Mouse (Mus musculus): ENCODE measurements around the gene Hoxa6. TPM values are rescaled to one million over a fixed set of nuclear protein-coding genes. Genes with fewer than 3 reads are reported as not detected.
A peak's percentile ranks its signal among the peaks of the same experiment; 100 is the strongest.

Gene Hoxa6
- polyA plus RNA-seq, 1 experiment from 2014 or later: 2.8 TPM

DNA sequence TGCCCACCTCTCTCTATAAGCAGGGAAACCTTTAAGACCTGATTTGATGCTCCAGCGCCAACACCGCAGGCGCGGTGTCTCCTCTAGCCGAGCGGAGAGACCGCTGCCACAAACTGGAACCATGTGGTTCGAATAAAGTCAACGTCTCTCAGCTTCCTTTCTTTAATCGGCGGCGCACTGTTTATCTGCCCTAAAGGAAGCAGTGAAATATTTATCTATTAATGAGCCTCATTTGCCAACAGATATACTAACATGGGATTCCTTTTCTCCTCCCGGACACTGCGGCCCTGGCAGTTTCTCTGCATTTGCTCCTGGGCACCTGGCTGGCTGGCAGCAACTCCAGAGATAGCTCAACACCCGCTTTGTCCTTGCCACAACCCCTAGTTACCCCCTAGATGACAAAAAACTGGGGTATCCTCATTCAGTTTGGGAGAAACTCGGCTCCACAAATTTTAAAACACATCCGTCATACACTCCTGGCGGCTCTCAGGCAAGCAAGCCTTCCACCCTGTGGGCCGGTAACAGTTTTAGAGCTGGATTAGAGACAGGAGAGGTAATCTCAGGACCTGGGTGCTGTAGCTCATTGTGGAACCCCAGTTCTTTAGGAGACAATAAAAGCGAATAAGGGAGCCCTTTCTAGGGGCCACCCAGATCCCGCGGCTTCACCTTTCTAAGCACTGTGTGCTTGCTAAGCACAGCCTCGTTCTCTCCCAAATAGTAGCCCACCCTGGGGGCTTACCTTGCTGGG, 9.5 kb upstream of the Hoxa6 start:
- Histone ChIP-seq H3K27ac (peak overlapping the region; percentile 96), H3K9ac (ENCODE audit: low read depth, low read length) (peak overlapping the region; percentile 91), H3K9me3 (replicated peaks; ENCODE audit: low read length) (no peaks in the 10 kb centered on the region), H3K36me3 (ENCODE audit: insufficient read depth, low read length) (no peaks in the 10 kb centered on the region), H3K4me2 (ENCODE audit: low read length) (peak overlapping the region; percentile 89), H3K4me1 (replicated peaks; ENCODE audit: insufficient read depth, low read length) (peaks cover 50% of the 10 kb centered on the region), H3K4me3 (replicated peaks; ENCODE audit: low read depth, low read length) (peak overlapping the region; percentile 62), H3K27me3 (ENCODE audit: insufficient read depth, low read length) (no peaks in the 10 kb centered on the region)
- 17% methylated on average over 23 of the region's 23 CpGs for WGBS
- TF ChIP-seq CTCF (IDR thresholded peaks at IDR 0.05; ENCODE audit: low read depth): no peak
- no peak for ATAC-seq (replicated peaks; ENCODE audit: low FRiP score, low read depth)
- peak; percentile 64 for DNase-seq (ENCODE audit: low spot score)

DNA sequence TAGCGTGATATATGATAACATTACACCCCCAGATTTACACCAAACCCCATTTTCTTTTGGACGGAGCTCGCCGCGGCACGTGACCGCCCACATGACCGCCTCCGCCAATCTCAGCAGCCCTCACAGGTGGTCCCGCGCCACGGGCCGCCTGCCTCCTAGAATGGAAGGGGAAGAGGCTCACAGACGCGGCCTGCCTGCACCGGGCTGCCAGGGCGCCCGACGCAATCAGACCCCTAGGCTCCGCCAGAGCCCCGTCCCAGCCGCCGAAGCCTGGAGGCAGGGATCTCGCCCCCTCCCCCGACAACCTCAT, 8.9 kb upstream of the Hoxa6 start:
- H3K9ac ChIP-seq (ENCODE audit: low read depth, low read length): peak overlapping the region; percentile 91
- H3K9me3 ChIP-seq (replicated peaks; ENCODE audit: low read length): no peaks in the 10 kb centered on the region
- H3K4me1 ChIP-seq (replicated peaks; ENCODE audit: insufficient read depth, low read length): peaks cover 50% of the 10 kb centered on the region
- H3K27ac ChIP-seq: peak overlapping the region; percentile 96
- ATAC-seq (replicated peaks; ENCODE audit: low FRiP score, low read depth) (peak; percentile 81), DNase-seq (ENCODE audit: low spot score) (peak; percentile 98)
- H3K36me3 ChIP-seq (ENCODE audit: insufficient read depth, low read length): no peaks in the 10 kb centered on the region
- no peak for TF ChIP-seq CTCF (IDR thresholded peaks at IDR 0.05; ENCODE audit: low read depth)
- peak overlapping the region; percentile 89 for H3K4me2 ChIP-seq (ENCODE audit: low read length)
- peak overlapping the region; percentile 62 for H3K4me3 ChIP-seq (replicated peaks; ENCODE audit: low read depth, low read length)
- WGBS: 1% methylated on average over 25 of the region's 25 CpGs
- H3K27me3 ChIP-seq (ENCODE audit: insufficient read depth, low read length): no peaks in the 10 kb centered on the region

DNA sequence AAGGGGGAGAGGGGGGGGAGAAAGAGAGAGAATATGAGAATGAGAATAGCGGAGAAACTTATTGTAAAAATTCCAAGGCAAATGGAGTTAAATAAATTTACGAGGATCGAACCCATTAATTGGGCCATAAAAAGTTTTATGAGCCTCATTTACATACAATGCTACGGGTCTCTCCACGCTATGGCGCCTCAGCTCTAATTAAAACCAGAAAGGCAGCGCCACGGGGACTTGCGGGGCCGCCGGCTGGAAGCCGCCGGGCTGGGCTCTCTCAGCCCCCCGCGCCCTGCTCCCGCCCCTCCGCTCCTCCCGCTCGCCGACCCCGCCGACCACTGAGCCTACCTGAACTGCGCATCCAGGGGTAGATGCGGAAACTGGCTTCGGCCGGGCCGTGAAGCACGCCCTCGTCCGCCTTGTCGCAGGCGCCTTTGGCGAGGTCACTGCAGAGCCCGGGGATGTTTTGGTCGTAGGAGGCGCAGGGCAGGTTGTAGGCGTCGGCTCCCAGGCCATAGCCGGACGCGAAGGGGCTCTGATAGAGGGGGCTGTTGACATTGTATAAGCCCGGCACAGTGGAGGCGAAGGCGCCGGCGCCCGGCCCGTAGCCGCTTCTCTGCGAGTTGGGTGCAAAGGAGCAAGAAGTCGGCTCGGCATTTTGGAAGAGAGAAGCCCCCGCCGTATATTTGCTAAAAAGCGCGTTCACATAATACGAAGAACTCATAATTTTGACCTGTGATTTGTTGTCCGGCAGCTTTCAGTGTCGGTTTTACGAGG, 8.4 kb upstream of the Hoxa6 start:
- peak overlapping the region; percentile 96 for H3K27ac ChIP-seq
- H3K9me3 ChIP-seq (replicated peaks; ENCODE audit: low read length): no peaks in the 10 kb centered on the region
- no peak for TF ChIP-seq CTCF (IDR thresholded peaks at IDR 0.05; ENCODE audit: low read depth)
- DNase-seq (ENCODE audit: low spot score): no peak
- peaks cover 50% of the 10 kb centered on the region for H3K4me1 ChIP-seq (replicated peaks; ENCODE audit: insufficient read depth, low read length)
- H3K4me3 ChIP-seq (replicated peaks; ENCODE audit: low read depth, low read length): peak overlapping the region; percentile 62
- peak overlapping the region; percentile 91 for H3K9ac ChIP-seq (ENCODE audit: low read depth, low read length)
- under 1% methylated on average over 54 of the region's 60 CpGs for WGBS
- ATAC-seq (replicated peaks; ENCODE audit: low FRiP score, low read depth): peak; percentile 31; the same call in 1 of the 2 replicates
- no peaks in the 10 kb centered on the region for H3K36me3 ChIP-seq (ENCODE audit: insufficient read depth, low read length)
- peak overlapping the region; percentile 89 for H3K4me2 ChIP-seq (ENCODE audit: low read length)
- H3K27me3 ChIP-seq (ENCODE audit: insufficient read depth, low read length): no peaks in the 10 kb centered on the region

DNA sequence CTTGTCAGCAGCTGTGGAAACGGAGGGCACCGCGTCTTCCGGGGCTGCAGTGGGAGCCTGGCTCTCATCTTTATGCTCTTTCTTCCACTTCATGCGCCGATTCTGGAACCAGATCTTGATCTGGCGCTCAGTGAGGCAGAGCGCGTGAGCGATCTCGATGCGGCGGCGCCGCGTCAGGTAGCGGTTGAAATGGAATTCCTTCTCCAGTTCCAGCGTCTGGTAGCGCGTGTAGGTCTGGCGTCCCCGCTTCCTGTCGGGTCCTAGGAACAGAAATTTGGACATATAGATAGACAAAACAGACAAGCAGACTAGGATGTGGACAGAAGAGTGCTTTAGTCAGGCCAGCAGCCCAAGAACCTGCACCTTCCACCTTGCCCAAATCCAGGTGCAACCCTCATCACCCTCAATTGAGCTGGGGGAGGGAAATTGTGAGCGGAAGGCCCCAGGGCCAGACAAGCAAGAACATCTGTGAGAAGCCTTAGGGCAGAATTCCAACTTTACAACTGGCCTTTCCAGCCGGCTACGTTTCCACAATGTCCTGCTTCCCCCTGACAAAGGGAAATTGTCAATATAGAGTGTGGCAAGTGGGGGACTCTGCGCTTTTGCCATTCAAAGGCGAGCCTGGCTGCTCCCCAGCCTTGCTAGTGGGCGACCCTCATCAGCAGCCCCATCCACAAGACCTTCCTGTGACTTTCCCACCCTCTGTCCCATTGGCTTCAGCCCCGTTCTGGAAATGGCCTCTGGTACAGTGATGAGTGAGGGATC, 7.4 kb upstream of the Hoxa6 start:
- H3K4me1 ChIP-seq (replicated peaks; ENCODE audit: insufficient read depth, low read length): peaks cover 51% of the 10 kb centered on the region
- H3K9me3 ChIP-seq (replicated peaks; ENCODE audit: low read length): no peaks in the 10 kb centered on the region
- H3K4me3 ChIP-seq (replicated peaks; ENCODE audit: low read depth, low read length): peak overlapping the region; percentile 62
- ATAC-seq (replicated peaks; ENCODE audit: low FRiP score, low read depth) (no peak), DNase-seq (ENCODE audit: low spot score) (no peak)
- TF ChIP-seq CTCF (IDR thresholded peaks at IDR 0.05; ENCODE audit: low read depth): no peak
- no peaks in the 10 kb centered on the region for H3K27me3 ChIP-seq (ENCODE audit: insufficient read depth, low read length)
- peak overlapping the region; percentile 96 for H3K27ac ChIP-seq
- H3K9ac ChIP-seq (ENCODE audit: low read depth, low read length): peak overlapping the region; percentile 91
- WGBS: 2% methylated on average over 30 of the region's 30 CpGs
- H3K4me2 ChIP-seq (ENCODE audit: low read length): peak overlapping the region; percentile 89
- no peaks in the 10 kb centered on the region for H3K36me3 ChIP-seq (ENCODE audit: insufficient read depth, low read length)

DNA sequence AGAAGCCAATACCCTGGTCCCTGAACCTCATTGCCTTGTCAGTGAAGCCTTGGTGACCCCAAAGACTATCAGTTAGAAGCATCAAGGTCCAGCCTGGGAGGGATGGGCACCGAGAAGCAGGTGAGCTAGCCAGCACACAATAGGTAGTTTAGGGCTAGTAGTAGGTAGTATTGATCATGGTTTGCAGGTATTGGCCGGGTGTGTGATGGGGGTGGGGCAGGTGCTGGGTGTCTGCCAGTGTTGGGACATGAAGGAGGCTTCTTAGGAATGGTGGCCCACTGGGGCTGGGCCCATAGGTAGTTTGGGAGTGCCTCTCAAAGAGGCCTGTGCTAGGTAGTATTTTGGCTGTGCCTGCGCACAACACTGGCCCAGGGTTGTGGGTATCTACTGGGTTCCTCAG, 6.5 kb upstream of the Hoxa6 start:
- peaks cover 52% of the 10 kb centered on the region for H3K4me1 ChIP-seq (replicated peaks; ENCODE audit: insufficient read depth, low read length)
- no peak for TF ChIP-seq CTCF (IDR thresholded peaks at IDR 0.05; ENCODE audit: low read depth)
- H3K36me3 ChIP-seq (ENCODE audit: insufficient read depth, low read length): no peaks in the 10 kb centered on the region
- peak overlapping the region; percentile 89 for H3K4me2 ChIP-seq (ENCODE audit: low read length)
- 42% methylated on average over 3 of the region's 3 CpGs for WGBS
- no peak overlapping the region for H3K27ac ChIP-seq
- no peak for DNase-seq (ENCODE audit: low spot score)
- H3K27me3 ChIP-seq (ENCODE audit: insufficient read depth, low read length): no peaks in the 10 kb centered on the region
- H3K4me3 ChIP-seq (replicated peaks; ENCODE audit: low read depth, low read length): peak overlapping the region; percentile 62; the same call in 1 of the 2 replicates
- no peak for ATAC-seq (replicated peaks; ENCODE audit: low FRiP score, low read depth)
- H3K9ac ChIP-seq (ENCODE audit: low read depth, low read length): 0 out of 2 replicates have a peak overlapping the region, but pooled peaks have one; percentile 33
- H3K9me3 ChIP-seq (replicated peaks; ENCODE audit: low read length): no peaks in the 10 kb centered on the region

DNA sequence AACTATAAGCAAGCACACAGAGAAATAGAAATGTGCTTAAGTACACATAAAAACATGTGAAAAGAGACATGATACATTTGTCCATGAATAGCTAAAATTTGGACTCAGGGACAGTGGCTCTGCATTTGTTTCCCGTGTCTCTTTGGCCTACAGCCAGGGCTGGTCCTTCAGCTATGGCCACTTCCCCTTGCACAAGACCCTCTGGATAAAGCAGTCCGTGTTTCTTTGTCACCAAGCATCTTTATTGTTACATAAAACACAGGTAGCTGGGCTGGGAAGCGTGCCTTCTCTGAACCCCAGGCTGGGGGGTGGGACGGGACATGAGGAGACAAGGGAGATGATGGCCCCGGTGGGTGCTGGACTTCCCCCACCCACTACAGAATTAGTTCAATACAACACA, 5.7 kb upstream of the Hoxa6 start:
- H3K4me3 ChIP-seq (replicated peaks; ENCODE audit: low read depth, low read length): peak overlapping the region; percentile 78; the same call in 1 of the 2 replicates
- H3K27me3 ChIP-seq (ENCODE audit: insufficient read depth, low read length): no peaks in the 10 kb centered on the region
- peaks cover 50% of the 10 kb centered on the region for H3K4me1 ChIP-seq (replicated peaks; ENCODE audit: insufficient read depth, low read length)
- 25% methylated on average over 5 of the region's 5 CpGs for WGBS
- no peak for TF ChIP-seq CTCF (IDR thresholded peaks at IDR 0.05; ENCODE audit: low read depth)
- no peaks in the 10 kb centered on the region for H3K9me3 ChIP-seq (replicated peaks; ENCODE audit: low read length)
- peak overlapping the region; percentile 33; the same call in 1 of the 2 replicates for H3K27ac ChIP-seq
- ATAC-seq (replicated peaks; ENCODE audit: low FRiP score, low read depth) (no peak), DNase-seq (ENCODE audit: low spot score) (no peak)
- H3K36me3 ChIP-seq (ENCODE audit: insufficient read depth, low read length): no peaks in the 10 kb centered on the region
- peak overlapping the region; percentile 72; the same call in 1 of the 2 replicates for H3K9ac ChIP-seq (ENCODE audit: low read depth, low read length)
- peak overlapping the region; percentile 89 for H3K4me2 ChIP-seq (ENCODE audit: low read length)

Measured in kidney, postnatal 0 days (tissue).